Mouse (Mus musculus): Measurements from ENCODE around the gene Hmgcs2.

Gene Hmgcs2

DNA sequence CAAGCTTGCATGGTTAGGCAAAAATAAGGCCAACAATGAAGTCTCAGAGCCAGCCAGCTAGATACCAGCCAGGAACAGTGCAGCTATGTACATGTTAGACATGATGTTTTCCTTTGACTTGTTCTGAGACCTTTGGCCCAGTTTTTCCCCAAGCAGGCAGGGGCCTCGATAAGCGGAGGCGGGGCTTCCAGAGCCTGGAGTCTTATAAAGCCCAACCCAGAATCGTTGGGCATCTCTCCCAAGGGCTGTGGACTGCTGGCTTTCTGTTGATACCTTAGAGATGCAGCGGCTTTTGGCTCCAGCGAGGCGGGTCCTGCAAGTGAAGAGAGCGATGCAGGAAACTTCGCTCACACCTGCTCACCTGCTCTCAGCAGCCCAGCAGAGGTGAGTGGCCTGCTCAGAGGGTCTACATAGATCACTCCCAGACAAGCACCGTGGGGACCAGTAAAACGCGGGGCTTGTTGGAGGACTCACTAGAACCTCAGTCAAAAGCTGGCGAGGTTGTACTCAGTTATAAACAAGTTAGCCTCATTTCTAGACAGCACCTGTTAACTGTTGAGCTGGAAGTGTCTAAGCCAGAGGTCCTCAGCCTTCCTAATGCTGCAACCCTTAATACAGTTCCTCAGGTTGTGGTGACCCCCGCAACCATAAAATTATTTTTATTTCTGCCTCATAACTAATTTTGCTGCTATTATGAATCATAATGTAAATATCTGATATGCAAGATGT, at the start of gene Hmgcs2:
TSS of gene Hmgcs2 (plus strand) at position 232 of the 729 bp plus-strand sequence.
- DNase-seq (ENCODE audit: low spot score) = peak; percentile 57

DNA sequence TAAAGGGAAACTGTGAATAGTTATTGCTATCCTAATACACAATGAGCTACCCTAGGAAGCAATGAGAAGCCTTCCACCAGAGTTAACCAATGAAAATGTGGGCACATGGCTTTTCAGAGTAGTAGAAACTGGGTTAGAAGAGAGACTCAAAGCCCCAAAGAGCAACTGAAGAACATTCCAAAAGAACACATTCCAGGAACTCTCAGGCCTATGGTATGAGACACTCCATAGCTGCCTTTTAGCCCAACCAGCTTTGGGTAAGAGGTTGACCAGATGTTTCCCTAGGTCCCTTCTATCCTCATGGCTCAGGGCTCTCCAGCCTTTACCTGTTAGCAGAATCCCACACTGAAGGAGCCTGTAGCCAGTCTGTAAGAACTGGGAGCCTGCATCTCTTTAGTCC, 46.7 kb upstream of the Hmgcs2 start:
- DNase-seq (ENCODE audit: low spot score) = no peak

- DNase-seq (ENCODE audit: low spot score) = no peak
Measured at GRCm38 (mm10) chr3:98236266-98236665, 44.0 kb upstream of the Hmgcs2 start.

GRCm38 (mm10) chr3:98237240-98237639, 43.0 kb upstream of the Hmgcs2 start:
- no peak for DNase-seq (ENCODE audit: low spot score)

DNA sequence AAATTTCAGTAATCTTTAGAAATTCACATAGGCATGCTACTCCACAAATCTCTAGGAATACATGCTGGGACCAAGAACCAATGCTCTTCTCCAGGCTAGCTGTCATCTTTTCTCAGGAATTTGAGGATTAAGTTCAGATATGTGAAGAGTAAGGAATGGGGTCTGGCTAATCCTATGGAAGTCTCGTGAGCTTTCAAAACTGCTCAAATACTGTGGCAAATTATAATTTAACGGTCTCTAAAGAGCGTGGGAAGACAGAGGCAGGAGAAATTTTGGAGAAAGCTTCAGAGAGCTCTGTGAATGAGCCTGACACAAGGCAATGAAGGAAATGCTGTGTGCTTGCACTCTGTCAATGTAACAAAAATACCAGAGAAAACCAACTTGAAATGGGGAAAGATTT, 42.1 kb upstream of the Hmgcs2 start:
- no peak for DNase-seq (ENCODE audit: low spot score)

DNA sequence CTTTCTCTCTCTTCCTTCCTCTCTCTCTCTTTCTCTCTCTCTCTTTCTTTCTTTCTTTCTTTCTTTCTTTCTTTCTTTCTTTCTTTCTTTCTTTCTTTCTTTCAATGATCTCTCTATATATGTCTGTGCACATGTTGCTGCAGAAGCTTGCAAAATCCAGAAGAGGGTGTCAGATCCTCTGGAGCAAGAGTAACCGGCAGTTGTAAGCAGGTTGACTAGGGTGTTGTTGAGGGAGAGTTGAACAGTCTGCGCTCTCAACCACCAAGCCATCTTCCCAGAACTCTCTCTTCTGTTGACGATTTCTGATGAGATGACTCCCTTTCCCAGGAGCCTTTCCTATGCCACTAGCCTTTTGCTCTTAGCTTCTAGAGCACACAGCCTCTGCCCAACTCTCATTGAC, 38.2 kb upstream of the Hmgcs2 start:
- no peak for DNase-seq (ENCODE audit: low spot score)

GRCm38 (mm10) chr3:98242458-98243037, 37.7 kb upstream of the Hmgcs2 start:
- DNase-seq (ENCODE audit: low spot score) = no peak

DNA sequence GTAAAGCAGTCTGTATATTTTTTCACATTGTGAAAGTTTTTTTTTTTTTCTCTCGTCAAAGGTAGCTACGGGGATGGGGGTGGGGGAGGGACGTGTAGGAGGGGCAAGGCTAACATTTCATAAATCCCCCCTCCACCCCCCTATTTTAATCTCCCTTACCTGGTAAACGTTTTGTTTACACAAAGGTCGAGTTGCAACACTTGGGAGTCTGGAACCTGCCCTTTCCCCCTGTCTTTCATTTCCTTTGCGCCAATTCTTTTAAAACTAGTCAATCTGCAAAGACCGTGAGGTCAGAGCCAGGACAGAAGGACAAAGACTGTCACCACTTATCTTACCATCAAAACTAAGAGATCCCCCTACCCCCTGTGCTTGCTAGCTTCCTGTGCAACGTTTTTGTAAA, 34.3 kb upstream of the Hmgcs2 start:
- no peak for DNase-seq (ENCODE audit: low spot score)

- no peak for DNase-seq (ENCODE audit: low spot score)
Measured at GRCm38 (mm10) chr3:98246985-98247751, 33.1 kb upstream of the Hmgcs2 start.

DNA sequence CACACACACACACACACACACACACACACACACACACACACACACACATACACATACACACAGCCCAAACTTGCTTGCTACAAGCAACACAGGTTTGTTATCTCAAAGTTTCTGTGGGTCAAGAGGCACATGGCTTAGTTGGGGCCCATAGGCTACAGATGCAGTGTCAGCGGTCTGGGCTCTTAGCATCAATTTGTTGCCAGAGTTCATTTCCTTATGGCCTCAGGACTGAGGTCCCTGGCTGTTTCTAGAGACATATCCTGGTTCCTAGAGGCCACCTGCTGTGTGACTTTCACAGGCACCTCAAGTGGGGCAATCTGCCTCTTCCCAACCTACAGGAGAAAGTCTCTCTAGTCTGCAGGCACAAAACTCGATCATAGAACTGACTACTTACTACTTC, 30.9 kb upstream of the Hmgcs2 start:
- DNase-seq (ENCODE audit: low spot score) = no peak

DNA sequence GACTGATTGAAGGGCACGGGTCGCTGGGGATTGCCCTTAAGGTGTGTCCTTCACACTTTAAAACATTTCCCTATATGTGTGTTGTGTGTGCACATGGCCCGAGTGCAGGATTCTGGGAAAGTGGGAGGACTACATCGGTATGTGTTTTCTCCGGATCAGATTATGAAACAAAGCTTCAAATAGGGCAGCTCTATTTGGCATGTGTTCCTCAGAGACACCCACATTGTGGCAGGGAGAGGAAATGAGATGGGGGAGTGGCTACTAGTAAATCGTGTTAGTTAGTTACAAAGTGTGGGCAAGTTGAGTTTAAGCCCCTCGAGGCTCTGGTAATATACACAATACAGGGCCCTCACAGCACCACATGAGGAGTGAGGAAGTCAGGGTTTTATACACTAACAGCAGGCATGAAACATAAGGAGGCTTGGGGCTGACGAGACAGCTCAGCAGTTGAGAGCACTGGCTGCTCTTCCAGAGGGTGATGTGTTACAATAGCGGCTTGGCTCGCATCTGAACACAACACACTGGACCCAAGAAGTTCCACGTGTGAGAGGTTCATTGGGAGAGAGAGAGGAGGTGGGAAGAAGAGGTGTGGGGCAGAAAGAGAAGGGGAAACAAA, 30.3 kb upstream of the Hmgcs2 start:
- DNase-seq (ENCODE audit: low spot score) = no peak

DNA sequence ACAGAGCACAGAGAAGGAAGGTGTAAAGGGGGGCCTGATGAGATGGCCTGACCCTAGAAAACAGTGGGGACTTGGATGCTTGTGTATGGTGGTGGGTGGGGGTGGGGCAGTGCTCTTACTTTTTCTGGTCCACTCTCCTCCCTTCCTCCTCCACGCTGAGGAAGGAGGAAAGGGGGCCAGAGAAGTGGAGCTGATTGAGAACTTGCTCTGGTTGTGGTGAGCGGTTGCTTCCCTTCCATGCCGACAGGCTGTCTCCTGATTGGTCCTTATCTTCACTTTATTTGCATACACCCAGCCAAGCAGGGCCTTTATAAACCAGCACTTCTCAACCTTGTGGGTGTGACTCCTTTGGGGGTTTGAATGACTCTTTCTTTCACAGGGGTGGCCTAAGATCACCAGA, 26.2 kb upstream of the Hmgcs2 start:
- no peak for DNase-seq (ENCODE audit: low spot score)

DNA sequence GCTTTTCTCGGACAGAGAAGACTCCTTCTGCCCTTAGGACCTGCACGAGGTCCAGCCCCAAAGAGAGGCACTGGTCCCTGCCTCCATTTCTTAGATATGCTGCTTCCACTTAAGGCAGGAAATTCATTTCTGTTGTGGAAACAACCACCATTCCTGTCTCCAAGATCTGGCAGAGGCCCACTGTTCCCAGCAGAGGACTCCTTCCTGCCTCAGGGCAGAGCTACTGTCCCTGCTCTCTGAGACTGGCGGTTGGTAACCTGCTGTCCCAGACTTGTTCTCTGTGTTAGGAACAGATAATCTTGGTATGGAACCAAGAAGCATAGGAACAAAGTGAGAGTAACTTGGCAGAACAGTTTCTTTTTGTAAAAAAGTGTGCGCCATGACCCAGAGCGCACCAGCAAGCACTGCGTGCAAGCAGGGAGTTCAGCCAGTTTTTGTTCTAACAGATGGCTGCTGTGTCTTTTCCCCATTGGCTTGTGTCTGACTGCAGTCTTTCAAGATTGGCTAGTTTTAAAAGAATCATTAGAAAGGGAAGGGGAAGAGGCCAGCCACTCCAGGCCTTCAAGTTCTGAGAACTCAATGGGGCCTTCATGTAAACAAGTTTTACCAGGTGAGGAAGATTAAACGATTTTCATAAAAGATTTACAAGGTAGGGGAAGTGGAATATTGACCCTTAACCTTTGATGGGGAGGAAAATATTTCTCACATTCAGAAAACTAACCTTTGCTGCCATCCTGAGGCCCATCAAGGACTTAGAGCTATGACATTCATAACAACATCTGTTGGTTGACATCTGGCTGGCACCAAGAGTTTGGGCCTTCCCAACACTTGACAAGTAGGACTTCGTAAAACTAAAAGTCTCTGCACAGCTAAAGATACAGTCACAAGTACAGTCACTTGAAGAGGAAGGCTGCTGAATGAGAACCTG, 25.3 kb upstream of the Hmgcs2 start:
- no peak for DNase-seq (ENCODE audit: low spot score)

DNA sequence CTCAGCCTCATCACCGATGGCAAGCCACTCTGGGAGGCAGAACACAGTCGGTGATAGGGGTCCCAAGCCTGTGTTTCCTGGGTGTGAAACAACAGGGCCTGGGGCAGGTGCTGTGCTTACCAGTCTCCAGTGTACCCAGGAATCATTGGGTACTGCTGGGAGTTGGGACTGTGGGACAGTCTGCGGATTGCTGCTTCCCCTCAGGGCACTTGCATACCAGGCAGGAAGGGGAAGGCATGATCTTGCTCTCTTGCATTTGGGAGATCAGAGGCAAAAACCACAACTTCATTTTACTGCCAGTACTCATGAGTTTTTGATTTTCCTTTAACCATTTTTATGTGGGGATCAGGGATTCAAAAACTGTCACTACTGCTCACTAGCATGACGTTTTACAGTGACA, 21.5 kb upstream of the Hmgcs2 start:
- no peak for DNase-seq (ENCODE audit: low spot score)

DNA sequence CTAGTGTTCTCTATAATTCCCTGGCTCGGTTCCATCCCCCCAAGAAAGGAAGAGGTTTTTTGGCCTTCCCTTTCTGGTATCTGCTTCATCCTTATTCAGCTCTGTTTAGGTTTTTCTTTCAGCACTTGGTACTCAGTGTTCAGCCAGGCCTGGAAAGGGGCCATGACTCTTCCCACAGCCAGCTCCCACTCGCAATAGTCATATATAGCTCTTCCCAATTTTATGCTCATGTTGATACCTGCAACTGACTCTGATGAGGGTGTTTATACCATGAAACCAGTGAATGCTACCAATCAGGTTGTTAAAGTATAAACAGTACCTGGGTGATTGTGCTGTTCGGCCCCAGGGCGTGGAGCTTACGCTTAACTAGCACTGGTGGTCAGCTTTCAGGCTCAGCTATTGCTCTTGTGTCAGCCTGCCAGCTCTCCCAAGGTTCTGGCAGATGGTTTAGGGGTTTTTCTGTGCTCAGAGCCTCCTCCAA, 20.9 kb upstream of the Hmgcs2 start:
- DNase-seq (ENCODE audit: low spot score) = peak; percentile 23

DNA sequence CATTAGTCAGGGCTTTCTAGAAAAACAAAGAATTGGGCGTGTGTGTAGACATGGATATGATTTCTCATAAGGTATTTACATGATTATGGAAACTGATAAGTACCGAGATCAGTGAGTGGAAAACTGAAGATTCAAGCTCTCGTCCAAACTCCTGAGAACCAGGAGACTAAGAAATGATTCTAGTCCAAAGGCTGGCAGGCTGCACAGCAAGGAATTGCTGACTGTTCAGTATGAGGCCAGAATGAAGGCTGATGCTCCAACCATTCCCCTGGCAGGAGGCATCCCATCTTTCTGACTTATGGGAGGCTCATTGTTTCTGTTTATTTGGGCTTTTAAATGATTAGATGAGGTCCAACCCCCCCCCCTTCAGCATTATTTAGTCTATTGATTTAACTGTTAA, 19.7 kb upstream of the Hmgcs2 start:
- DNase-seq (ENCODE audit: low spot score) = no peak

- DNase-seq (ENCODE audit: low spot score) = no peak
Measured at GRCm38 (mm10) chr3:98261415-98261814, 18.8 kb upstream of the Hmgcs2 start.

GRCm38 (mm10) chr3:98262133-98262532, 18.1 kb upstream of the Hmgcs2 start:
- DNase-seq (ENCODE audit: low spot score) = no peak

DNA sequence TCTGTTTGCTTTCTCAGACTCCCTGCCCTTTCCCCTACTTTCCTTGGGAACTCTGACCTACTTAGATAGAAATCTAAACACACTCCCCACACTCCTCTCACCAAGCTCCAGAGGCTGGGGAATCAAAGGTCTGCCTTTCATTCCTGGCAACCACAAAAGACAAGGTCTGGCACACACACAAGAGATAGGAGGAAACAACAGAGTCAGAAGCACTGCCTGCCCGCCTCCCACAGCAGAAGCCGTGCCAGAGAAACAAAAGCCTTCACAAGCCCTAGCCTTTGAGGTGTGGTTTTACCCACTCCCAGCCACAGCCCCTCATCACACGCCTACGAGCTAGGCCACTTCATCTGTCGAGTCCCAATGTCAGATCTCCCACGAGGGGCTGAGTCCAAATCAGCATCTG, 13.0 kb upstream of the Hmgcs2 start:
- peak; percentile 34 for DNase-seq (ENCODE audit: low spot score)

- no peak for DNase-seq (ENCODE audit: low spot score)
Measured at GRCm38 (mm10) chr3:98273623-98274398, 6.4 kb upstream of the Hmgcs2 start.

DNA sequence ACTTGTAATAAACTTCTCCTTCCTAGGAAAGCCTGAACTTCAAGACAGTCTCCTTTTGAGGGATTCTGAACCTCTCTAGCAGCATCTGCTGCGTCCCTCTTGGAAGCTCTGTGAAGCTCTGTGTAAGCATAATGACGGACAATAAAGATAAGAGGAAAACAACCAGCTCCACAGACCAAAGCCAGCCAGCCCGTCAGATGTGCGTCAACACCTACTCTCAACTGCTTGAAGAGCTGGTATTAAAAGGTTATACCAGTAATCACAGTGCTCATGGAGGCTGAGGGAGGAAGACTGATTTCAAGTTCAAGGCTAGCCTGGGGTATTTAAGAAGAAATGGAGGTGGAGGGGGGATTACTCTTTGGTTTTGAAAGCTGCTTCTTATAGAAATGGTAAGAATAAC, 553 bp upstream of the Hmgcs2 start:
- no peak for DNase-seq (ENCODE audit: low spot score)
